Mouse (Mus musculus) CD4-positive, CD25-positive, alpha-beta regulatory T cell, adult 2 months (primary cell): ENCODE results near the gene Rora.

Source experiments
- DNase-seq: peaks from one replicate; pipeline ENCODE4 v3.0.0-alpha.2; 2012; ENCODE audit warnings: low read depth, low spot score

The Rora gene

GRCm38 (mm10) chr9:69137398-69137797 lies 483.8 kb downstream of the Rora start:
- DNase-seq, result no peak

DNA sequence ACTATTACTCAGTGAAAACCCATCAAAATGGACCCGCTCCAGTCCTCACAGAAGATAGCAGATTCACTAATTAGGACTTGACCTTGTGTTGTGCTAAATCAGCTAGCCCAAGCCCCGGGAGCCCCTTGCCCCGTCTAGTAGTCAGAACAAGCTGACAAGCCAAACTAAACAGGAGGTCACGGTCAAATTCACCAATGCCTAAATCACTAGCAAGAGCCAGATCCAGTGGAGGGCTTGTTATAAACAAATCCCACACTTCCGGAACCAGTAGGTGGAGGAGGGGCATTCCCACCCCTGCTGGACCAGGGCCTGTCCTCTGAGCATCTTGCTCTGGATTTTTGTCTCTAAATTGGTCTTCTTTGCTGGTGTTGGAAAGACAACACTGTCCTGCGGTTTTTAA lies 486.6 kb downstream of the Rora start:
- DNase-seq, result no peak

DNA sequence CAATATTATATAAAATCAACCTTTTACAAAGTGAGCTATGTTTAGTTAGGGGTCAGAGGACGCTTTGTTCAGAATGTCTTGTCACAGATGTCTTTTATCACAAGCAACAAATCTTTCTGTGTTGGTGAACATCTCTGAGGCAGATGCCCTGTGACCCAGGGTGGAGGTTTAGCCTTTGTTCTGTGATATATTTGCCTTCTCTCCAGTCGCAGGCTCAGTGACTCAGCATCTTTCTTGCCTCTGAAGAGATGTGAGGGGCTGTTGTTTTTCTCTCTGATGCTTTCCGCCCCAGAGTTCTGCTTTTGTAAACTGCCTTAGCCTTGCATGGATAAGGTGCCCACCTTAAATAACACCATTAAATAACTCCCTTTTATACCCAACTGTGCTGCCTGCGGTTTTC lies 488.3 kb downstream of the Rora start:
- no peak for DNase-seq

DNA sequence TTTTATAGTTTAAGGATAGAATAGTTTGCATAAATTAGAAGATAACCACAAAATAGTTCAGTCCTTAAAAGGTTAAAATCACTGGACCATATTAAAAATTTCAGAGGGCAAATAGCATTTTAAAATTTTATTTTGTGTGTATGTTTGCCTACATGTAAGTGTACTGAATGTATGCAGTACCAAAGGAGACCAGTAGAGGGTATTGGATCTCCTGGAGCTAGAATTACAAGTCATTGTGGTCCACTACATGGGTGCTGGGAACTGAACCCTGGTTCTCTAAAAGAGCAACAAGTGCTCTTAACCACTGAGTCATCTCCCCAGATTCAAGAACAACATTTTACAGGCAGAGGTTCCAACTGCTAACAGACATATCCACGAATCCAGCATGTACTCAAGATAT lies 493.4 kb downstream of the Rora start:
- DNase-seq, result peak; percentile 48

DNA sequence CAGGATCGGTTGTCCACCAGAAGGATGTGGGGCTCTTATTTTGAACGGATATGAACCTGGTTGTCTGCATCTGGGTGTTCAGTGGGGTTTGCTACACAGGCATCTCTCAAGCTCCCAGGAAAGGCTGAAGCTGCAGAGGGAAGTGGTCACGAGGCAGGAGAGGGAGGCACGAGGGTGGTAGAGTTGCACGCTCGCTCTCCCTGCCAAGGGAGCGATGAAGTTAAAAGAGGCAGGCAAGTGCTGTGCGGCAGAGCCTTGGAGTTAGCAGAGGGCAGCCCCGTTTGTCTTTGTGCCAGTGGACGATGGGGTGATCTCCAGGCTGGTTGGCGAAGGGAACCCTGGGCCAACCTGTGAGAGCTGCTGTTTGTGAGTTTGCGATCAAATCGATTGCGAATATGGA lies 496.6 kb downstream of the Rora start:
- no peak for DNase-seq

- DNase-seq, result no peak
These were observed 501.1 kb downstream of the Rora start for GRCm38 (mm10) chr9:69154684-69155083.

DNA sequence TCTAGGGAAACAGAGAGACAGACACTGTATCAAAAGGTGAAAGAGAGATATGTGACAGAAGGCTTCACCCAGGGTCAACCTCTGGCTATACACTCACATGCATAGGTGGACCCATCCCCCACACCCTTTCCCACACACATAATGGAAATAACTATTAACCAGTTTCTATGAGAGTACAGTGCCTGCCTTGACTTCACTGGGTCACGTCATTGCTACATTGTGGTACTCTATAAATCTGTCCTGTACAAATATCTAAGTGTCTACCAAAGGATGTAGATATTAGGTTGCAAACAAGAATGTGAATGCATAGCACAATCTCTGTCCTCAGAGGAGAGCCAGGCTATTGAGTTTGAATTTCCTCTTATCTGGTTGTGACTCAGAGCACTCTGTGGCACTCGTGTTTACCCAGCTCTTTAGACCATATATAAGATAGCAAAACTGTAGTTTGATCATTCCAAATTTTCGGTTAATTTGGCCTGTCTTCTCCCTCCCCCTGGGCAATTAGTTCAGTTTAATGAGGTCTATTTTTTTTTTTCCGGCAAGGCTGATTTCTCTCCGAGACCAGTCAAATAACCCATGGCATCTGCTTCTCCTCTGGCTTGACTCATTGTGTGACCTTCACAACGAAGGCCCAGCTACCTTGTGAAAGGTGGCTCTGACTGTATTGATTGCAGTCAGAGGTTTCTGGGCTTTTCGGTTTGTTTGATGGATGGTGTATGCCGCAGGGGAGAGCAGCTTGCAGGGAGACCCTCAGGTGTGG lies 502.4 kb downstream of the Rora start:
- DNase-seq, result peak; percentile 22

- peak; percentile 28 for DNase-seq
These were observed 507.2 kb downstream of the Rora start for GRCm38 (mm10) chr9:69160818-69161217.

- DNase-seq, result peak; percentile 17
These were observed 511.1 kb downstream of the Rora start for GRCm38 (mm10) chr9:69164653-69165052.

GRCm38 (mm10) chr9:69165096-69165836 lies 511.7 kb downstream of the Rora start:
- DNase-seq, result peak; percentile 69

DNA sequence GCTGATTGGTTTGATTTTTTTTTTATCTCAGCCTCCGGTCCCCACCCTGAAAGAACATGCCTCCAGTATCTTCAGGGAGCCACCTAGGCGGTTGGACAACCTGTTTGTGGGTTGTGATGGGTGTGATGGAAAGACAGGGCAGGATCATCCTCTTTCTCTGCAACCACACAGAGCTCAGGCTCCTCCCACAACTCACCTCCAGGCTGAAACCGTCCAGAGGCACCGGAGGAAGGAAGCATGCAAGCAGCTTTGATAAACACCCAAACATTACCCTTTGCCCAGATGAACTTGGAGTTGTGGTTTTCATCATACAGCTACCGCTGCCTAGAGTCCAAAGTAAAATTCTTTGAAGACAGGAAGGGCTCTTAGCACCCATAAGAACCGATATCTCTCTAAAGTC lies 520.5 kb downstream of the Rora start:
- DNase-seq, result peak; percentile 30

- DNase-seq, result no peak
These were observed 521.0 kb downstream of the Rora start for GRCm38 (mm10) chr9:69174527-69175116.

GRCm38 (mm10) chr9:69176988-69177387 lies 523.4 kb downstream of the Rora start:
- no peak for DNase-seq

DNA sequence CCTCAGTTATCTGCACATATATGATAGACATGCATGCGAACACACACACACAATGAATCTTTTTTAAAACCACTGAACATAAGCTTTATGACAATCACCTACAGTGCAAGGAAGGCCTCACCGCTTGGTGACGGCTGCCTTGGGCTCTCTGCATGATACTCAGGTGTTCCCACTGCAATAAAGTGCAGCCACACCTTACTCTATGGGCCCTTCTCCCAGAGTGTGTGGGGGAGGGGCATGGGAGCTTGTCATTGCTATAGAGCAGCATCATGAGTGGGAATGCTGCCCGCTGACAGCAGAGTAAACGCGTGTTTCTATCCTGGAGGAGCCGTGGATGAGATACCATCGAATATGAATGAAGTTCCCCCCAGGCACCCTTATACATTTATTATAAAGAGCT lies 525.6 kb downstream of the Rora start:
- DNase-seq, result no peak

- no peak for DNase-seq
These were observed 527.4 kb downstream of the Rora start for GRCm38 (mm10) chr9:69180961-69181360.

DNA sequence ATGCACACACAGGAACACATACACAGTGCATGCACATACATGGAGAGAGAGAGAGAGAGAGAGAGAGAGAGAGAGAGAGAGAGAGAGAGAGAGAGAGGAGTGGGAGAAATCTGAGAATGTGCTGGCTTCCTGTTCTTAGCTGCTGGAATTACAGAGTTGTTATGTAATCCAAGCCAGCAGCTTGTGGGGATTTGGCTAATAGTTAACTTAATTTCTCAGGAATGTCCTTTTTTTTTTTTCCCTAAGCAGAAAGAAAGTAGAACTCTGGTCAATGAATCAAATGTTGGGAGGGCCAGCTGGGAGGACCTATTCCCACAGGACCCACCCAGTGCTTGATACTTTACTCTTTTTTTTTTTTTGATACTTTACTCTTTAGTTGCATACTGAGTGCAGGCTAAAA lies 527.8 kb downstream of the Rora start:
- no peak for DNase-seq

GRCm38 (mm10) chr9:69183888-69184287 lies 530.3 kb downstream of the Rora start:
- no peak for DNase-seq

- DNase-seq, result no peak
These were observed 537.1 kb downstream of the Rora start for GRCm38 (mm10) chr9:69190726-69191125.

DNA sequence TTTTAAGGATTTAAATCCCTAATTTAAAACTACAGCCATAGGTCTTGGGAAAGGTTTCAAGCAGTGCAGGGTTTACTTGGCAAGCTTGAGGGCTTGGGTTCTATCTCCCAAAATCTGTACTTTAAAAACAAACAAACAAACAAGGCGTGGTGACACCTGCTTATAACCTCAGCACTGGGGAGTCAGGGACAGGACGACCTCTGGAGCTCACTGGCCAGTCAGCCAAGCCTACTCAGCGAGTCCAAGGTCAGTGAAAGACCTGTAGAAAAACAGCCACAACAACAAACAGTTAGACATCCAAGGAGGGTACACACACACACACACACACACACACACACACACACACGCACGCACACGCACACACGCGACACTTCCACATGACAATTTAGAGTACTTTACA lies 538.9 kb downstream of the Rora start:
- no peak for DNase-seq

DNA sequence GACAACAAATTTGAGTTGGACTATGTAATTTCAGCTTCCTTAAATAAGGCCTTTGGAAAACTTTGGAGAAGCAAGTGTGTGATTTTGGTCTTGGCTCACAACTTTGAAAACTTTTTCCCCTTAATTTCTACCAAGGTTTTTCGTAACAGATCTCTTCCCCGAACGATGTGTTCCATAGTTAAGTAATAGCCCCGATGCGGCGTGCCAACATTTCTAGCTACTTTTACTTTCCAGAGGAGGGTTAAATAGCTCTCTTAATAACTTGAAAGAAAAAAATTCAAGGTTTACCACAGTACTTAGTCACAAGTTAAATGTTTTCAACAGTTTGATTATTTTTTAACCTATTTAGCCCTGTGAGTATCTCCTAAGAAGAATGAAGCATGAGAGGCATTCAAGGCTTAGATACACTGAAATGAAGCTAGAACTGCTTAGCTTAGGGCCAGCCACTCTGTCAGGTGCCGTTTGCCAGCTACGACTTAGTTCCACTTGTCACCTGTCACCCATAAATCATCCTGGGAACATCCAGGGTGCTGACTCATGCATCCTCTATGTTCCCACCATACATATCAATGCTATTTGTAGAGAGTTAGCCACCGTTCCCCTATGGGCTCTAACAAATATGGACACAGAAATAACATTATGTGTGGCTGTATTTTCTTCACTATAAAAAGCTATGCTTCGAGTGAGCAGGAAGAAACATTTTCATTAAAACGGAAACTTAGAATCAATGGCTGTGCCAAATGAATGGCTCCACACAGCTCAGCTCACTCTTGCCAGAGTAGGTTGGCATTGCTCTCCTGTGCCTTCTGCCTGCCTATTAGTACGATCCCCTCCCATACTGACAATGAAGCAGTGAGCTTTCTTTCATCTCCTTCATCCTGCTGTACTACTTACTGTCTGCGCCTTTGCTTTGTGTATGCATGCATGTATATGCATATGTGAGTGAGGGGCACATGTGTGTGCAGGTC lies 541.3 kb downstream of the Rora start:
- no peak for DNase-seq

DNA sequence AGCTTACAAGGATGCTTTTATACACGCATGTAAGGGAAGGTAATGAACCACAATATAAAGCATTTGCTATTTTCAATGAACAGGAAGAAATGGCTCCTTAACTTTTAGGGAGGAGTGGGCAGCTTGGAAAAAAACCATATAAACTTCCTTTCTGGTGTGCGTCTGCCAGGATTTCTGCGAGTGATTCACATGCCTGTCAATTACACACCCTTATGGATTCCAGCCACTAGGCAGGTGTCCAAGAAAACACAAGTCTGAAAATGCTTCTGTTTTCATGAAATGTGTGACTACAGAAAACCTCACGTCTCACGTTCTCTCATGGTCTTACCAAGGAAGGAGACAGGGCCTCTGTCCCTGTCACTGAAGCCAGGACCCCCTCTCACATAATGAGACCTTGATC lies 560.2 kb downstream of the Rora start:
- no peak for DNase-seq

- no peak for DNase-seq
These were observed 571.3 kb downstream of the Rora start for GRCm38 (mm10) chr9:69224841-69225240.
